Mouse (Mus musculus): ENCODE measurements at regions not wholly inside any gene's neighbourhood (a gene's known extent, or its start where the extent isn't known, plus 50 kb on each side); places are given as distances from the start of the nearest gene placed in this dataset.

GRCm38 (mm10) chr5:91776971-91777370, 185.9 kb downstream of the Rchy1 start:
- TF ChIP-seq CTCF (IDR thresholded peaks at IDR 0.05; ENCODE audit: control insufficient read depth, insufficient read depth, insufficient read length): no peak
- TF ChIP-seq MAX (IDR thresholded peaks at IDR 0.05): no peak

Measured in C2C12 (cell line).